ENCODE assay signal across 11 mouse cellular contexts in genomic region chr2:45088435-45089250, GRCm38 (mm10). TPM values are rescaled to one million over a fixed set of nuclear protein-coding genes. Genes with fewer than 3 reads are reported as not detected.
DNase-seq lines count a peak whose midpoint lies in the region; ATAC-seq lines count a peak whose summit lies in the region.
"Had no signal": no experiment of that assay in that cellular context is flagged by ENCODE, and none has a peak within 500 bp of the region (broad histone marks: within the 10 kb centered on the region; RNA-seq: fewer than 3 reads in every experiment).

No protein-coding gene starts in this region.

- no peak overlapping the region for H3K27ac ChIP-seq in liver, embryonic 11.5 days (ENCODE audit: low read depth, low read length)
- peak overlapping the region; percentile 40 for H3K27ac ChIP-seq in hindbrain, embryonic 13.5 days
- H3K27ac ChIP-seq in neural tube, embryonic 15.5 days (replicated peaks), result peak overlapping the region; percentile 66

- DNase-seq in cerebellum, postnatal 10 days, result peak; percentile 32 to 45
- no peak for DNase-seq in cerebellum, adult 9-11 months
- peak; percentile 29 for DNase-seq in liver, embryonic 11.5 days (ENCODE audit: low spot score)
- no peak for DNase-seq in liver
- DNase-seq in gastrocnemius, postnatal 10 days, result no peak
- DNase-seq in adrenal gland, postnatal 10 days, result no peak
- DNase-seq: kidney, postnatal 36 days; lung, postnatal 4 days had no signal

- H3K9me3 ChIP-seq in liver, embryonic 11.5 days (ENCODE audit: control insufficient read depth, low read length), result no peaks in the 10 kb centered on the region
- no peaks in the 10 kb centered on the region for H3K9me3 ChIP-seq in hindbrain, embryonic 13.5 days
- no peaks in the 10 kb centered on the region for H3K9me3 ChIP-seq in neural tube, embryonic 15.5 days (replicated peaks)

- H3K4me3 ChIP-seq in liver, embryonic 11.5 days (ENCODE audit: low read depth, low read length), result no peak overlapping the region
- H3K4me3 ChIP-seq in hindbrain, embryonic 13.5 days, result no peak overlapping the region
- H3K4me3 ChIP-seq in neural tube, embryonic 15.5 days (replicated peaks), result no peak overlapping the region

- no peak for ATAC-seq in liver, embryonic 11.5 days (replicated peaks; ENCODE audit: low FRiP score)
- no peak; the same call in 1 of the 2 replicates for ATAC-seq in hindbrain, embryonic 13.5 days (ENCODE audit: low FRiP score)
- ATAC-seq in neural tube, embryonic 15.5 days (ENCODE audit: low FRiP score), result no peak
- ATAC-seq: Patski had no signal

- no peak overlapping the region for H3K9ac ChIP-seq in liver, embryonic 11.5 days (ENCODE audit: low read depth, low read length)
- peak overlapping the region; percentile 44; the same call in 1 of the 2 replicates for H3K9ac ChIP-seq in hindbrain, embryonic 13.5 days
- peak overlapping the region; percentile 23; the same call in 1 of the 2 replicates for H3K9ac ChIP-seq in neural tube, embryonic 15.5 days (replicated peaks)

- peaks cover 28% of the 10 kb centered on the region for H3K4me1 ChIP-seq in liver, embryonic 11.5 days (replicated peaks; ENCODE audit: control insufficient read depth, insufficient read depth, low read length)
- H3K4me1 ChIP-seq in hindbrain, embryonic 13.5 days (replicated peaks), result peaks cover 55% of the 10 kb centered on the region
- H3K4me1 ChIP-seq in neural tube, embryonic 15.5 days, result peaks cover 44% of the 10 kb centered on the region

- no peaks in the 10 kb centered on the region for H3K27me3 ChIP-seq in liver, embryonic 11.5 days (replicated peaks; ENCODE audit: control insufficient read depth, insufficient read depth, low read length)
- H3K27me3 ChIP-seq in hindbrain, embryonic 13.5 days, result no peaks in the 10 kb centered on the region
- no peaks in the 10 kb centered on the region for H3K27me3 ChIP-seq in neural tube, embryonic 15.5 days (replicated peaks)
- H3K27me3 ChIP-seq: Patski had no signal

- 61% methylated on average over 15 of the region's 15 CpGs for WGBS in liver, embryonic 11.5 days
- WGBS in hindbrain, embryonic 13.5 days, result 18% methylated on average over 15 of the region's 15 CpGs
- 26% methylated on average over 15 of the region's 15 CpGs for WGBS in neural tube, embryonic 15.5 days

- H3K4me2 ChIP-seq in liver, embryonic 11.5 days, result no peak overlapping the region
- peak overlapping the region; percentile 31 for H3K4me2 ChIP-seq in hindbrain, embryonic 13.5 days
- 0 out of 2 replicates have a peak overlapping the region, but pooled peaks have one; percentile 15 for H3K4me2 ChIP-seq in neural tube, embryonic 15.5 days

- no peaks in the 10 kb centered on the region for H3K36me3 ChIP-seq in liver, embryonic 11.5 days (ENCODE audit: control insufficient read depth, insufficient read depth, low read length)
- H3K36me3 ChIP-seq in hindbrain, embryonic 13.5 days, result no peaks in the 10 kb centered on the region
- no peaks in the 10 kb centered on the region for H3K36me3 ChIP-seq in neural tube, embryonic 15.5 days

RNA-seq across cellular contexts. Expression of gene Zeb2, which starts 28.6 kb away (rescaled TPM):
- 32.8 and 33.2 TPM in 2 replicates for polyA plus RNA-seq in liver, embryonic 11.5 days (2014; fragmentation: Nextera tagmentation; extraction: Ambion mirVana)
- polyA plus RNA-seq in hindbrain, embryonic 13.5 days (2015; fragmentation: Nextera tagmentation; extraction: Ambion mirVana), result 50.4 and 57.4 TPM in 2 replicates
- polyA plus RNA-seq in neural tube, embryonic 15.5 days (2015; fragmentation: Nextera tagmentation; extraction: Ambion mirVana), result 40.5 and 41.1 TPM in 2 replicates
- 100 to 1,000 TPM in 1 of 2 experiments, 10 to 100 TPM in 1; 72.6 to 114 TPM for total RNA-seq in gastrocnemius, postnatal 10 days (2021)
- 100 to 1,000 TPM; 129 to 138 TPM for total RNA-seq in adrenal gland, postnatal 10 days (2021)

Comparison
In these comparisons a context has a peak if more than half of its experiments do, and no peak if none do; other contexts are left out.
1. DNase-seq: peak in cerebellum, postnatal 10 days (2 of 2) and liver, embryonic 11.5 days (single experiment); none in cerebellum, adult 9-11 months (single experiment), liver (single experiment), gastrocnemius, postnatal 10 days (single experiment) and adrenal gland, postnatal 10 days (single experiment).